Mouse (Mus musculus): Measurements from ENCODE around the gene Ankdd1b. TPM values are rescaled to one million over a fixed set of nuclear protein-coding genes. Genes with fewer than 3 reads are reported as not detected.

The Ankdd1b gene
- polyA plus RNA-seq, 1 experiment from 2014 or later: not detected

DNA sequence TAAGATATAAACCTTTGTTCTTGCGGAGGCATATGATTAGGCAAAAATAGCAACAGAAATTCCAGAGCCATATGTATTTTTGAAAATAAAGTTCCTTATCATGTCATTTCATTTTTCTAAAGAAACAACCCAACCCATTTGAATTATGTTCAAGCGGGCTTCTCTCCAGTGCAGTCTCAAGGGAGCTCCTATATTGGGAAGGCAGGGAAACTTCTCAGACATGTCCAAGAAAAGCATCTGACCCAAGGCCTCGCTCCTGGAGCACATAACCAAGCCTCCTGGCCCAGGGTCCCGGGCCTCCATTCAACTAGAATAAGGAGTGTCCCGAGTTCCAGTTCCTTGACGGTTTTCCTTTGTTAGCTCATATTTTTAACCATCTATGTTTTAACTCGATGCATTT, 20.1 kb downstream of the Ankdd1b start:
- no peak overlapping the region for H3K4me3 ChIP-seq (replicated peaks; ENCODE audit: low read depth, low read length)
- no peaks in the 10 kb centered on the region for H3K4me1 ChIP-seq (ENCODE audit: control insufficient read depth, insufficient read depth, low read length)
- no peaks in the 10 kb centered on the region for H3K36me3 ChIP-seq (ENCODE audit: control insufficient read depth, insufficient read depth, low read length)
- 92% methylated on average over 7 of the region's 7 CpGs for WGBS
- H3K27ac ChIP-seq (replicated peaks; ENCODE audit: low read depth, low read length): no peak overlapping the region
- no peak overlapping the region for H3K9ac ChIP-seq (replicated peaks; ENCODE audit: low read length)
- no peak for ATAC-seq (ENCODE audit: low FRiP score, low TSS enrichment)
- H3K27me3 ChIP-seq (ENCODE audit: control insufficient read depth, insufficient read depth, low read length): no peaks in the 10 kb centered on the region
- H3K4me2 ChIP-seq (ENCODE audit: low read length): no peak overlapping the region
- H3K9me3 ChIP-seq (ENCODE audit: control insufficient read depth, low read length): no peaks in the 10 kb centered on the region
- no peak for DNase-seq

DNA sequence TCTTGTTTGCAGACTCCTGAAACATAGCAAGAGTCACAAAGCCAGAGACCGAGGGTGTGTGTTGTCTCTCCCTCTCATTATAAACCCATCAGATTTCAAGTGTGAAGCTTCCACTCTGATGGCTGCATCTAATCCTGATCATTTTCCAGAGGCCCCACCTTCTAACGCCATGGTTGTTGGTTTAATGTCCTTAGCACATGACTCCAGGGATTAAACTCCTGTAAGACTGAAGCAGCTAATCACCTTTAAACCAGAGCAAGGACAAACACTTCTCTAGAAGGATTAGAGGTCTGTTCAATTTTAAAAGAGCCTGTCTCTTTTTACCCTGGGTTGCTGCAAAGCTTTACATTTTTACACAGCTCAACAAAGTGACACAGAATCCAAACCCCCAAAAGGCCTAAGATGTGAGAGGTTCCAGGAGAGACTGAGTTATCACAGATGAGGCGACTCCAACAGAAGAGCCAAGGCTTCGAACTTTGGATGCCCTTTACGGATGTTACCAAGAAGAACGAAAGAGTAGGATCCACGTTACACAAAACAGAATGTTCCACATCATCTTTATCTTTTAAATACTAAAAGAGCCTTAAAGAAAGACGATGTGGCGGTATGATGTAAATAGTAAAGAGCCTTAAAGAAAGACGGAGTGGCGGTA, 20.7 kb downstream of the Ankdd1b start:
- H3K4me1 ChIP-seq (ENCODE audit: control insufficient read depth, insufficient read depth, low read length): no peaks in the 10 kb centered on the region
- DNase-seq: no peak
- H3K9me3 ChIP-seq (ENCODE audit: control insufficient read depth, low read length): no peaks in the 10 kb centered on the region
- H3K27ac ChIP-seq (replicated peaks; ENCODE audit: low read depth, low read length): no peak overlapping the region
- no peak overlapping the region for H3K9ac ChIP-seq (replicated peaks; ENCODE audit: low read length)
- WGBS: 78% methylated on average over 11 of the region's 11 CpGs
- no peak overlapping the region for H3K4me3 ChIP-seq (replicated peaks; ENCODE audit: low read depth, low read length)
- no peak overlapping the region for H3K4me2 ChIP-seq (ENCODE audit: low read length)
- no peaks in the 10 kb centered on the region for H3K36me3 ChIP-seq (ENCODE audit: control insufficient read depth, insufficient read depth, low read length)
- H3K27me3 ChIP-seq (ENCODE audit: control insufficient read depth, insufficient read depth, low read length): no peaks in the 10 kb centered on the region
- ATAC-seq (ENCODE audit: low FRiP score, low TSS enrichment): no peak

- Histone ChIP-seq H3K4me3 (replicated peaks; ENCODE audit: low read depth, low read length) (no peak overlapping the region), H3K36me3 (ENCODE audit: control insufficient read depth, insufficient read depth, low read length) (no peaks in the 10 kb centered on the region), H3K27ac (replicated peaks; ENCODE audit: low read depth, low read length) (no peak overlapping the region), H3K4me2 (ENCODE audit: low read length) (no peak overlapping the region), H3K4me1 (ENCODE audit: control insufficient read depth, insufficient read depth, low read length) (no peaks in the 10 kb centered on the region), H3K27me3 (ENCODE audit: control insufficient read depth, insufficient read depth, low read length) (no peaks in the 10 kb centered on the region), H3K9me3 (ENCODE audit: control insufficient read depth, low read length) (no peaks in the 10 kb centered on the region), H3K9ac (replicated peaks; ENCODE audit: low read length) (no peak overlapping the region)
- DNase-seq: no peak
- ATAC-seq (ENCODE audit: low FRiP score, low TSS enrichment): no peak
- 92% methylated on average over 4 of the region's 4 CpGs for WGBS
Measured at GRCm38 (mm10) chr13:96440436-96440835, 30.6 kb downstream of the Ankdd1b start.

GRCm38 (mm10) chr13:96436921-96437320, 34.1 kb downstream of the Ankdd1b start:
- DNase-seq (no peak), ATAC-seq (ENCODE audit: low FRiP score, low TSS enrichment) (no peak)
- H3K4me2 ChIP-seq (ENCODE audit: low read length): no peak overlapping the region
- no peak overlapping the region for H3K4me3 ChIP-seq (replicated peaks; ENCODE audit: low read depth, low read length)
- no peaks in the 10 kb centered on the region for H3K4me1 ChIP-seq (ENCODE audit: control insufficient read depth, insufficient read depth, low read length)
- H3K36me3 ChIP-seq (ENCODE audit: control insufficient read depth, insufficient read depth, low read length): no peaks in the 10 kb centered on the region
- H3K27ac ChIP-seq (replicated peaks; ENCODE audit: low read depth, low read length): no peak overlapping the region
- H3K9ac ChIP-seq (replicated peaks; ENCODE audit: low read length): no peak overlapping the region
- 100% methylated on average over 1 of the region's 1 CpGs for WGBS
- no peaks in the 10 kb centered on the region for H3K9me3 ChIP-seq (ENCODE audit: control insufficient read depth, low read length)
- H3K27me3 ChIP-seq (ENCODE audit: control insufficient read depth, insufficient read depth, low read length): no peaks in the 10 kb centered on the region

GRCm38 (mm10) chr13:96435793-96436192, 35.2 kb downstream of the Ankdd1b start:
- 38% methylated on average over 13 of the region's 13 CpGs for WGBS
- no peak overlapping the region for H3K4me3 ChIP-seq (replicated peaks; ENCODE audit: low read depth, low read length)
- H3K4me2 ChIP-seq (ENCODE audit: low read length): peak overlapping the region; percentile 23; the same call in 1 of the 2 replicates
- H3K9ac ChIP-seq (replicated peaks; ENCODE audit: low read length): no peak overlapping the region
- ATAC-seq (ENCODE audit: low FRiP score, low TSS enrichment): no peak
- DNase-seq: peak; percentile 46
- no peaks in the 10 kb centered on the region for H3K4me1 ChIP-seq (ENCODE audit: control insufficient read depth, insufficient read depth, low read length)
- no peaks in the 10 kb centered on the region for H3K36me3 ChIP-seq (ENCODE audit: control insufficient read depth, insufficient read depth, low read length)
- no peaks in the 10 kb centered on the region for H3K9me3 ChIP-seq (ENCODE audit: control insufficient read depth, low read length)
- H3K27me3 ChIP-seq (ENCODE audit: control insufficient read depth, insufficient read depth, low read length): no peaks in the 10 kb centered on the region
- H3K27ac ChIP-seq (replicated peaks; ENCODE audit: low read depth, low read length): no peak overlapping the region

- Histone ChIP-seq H3K27ac (replicated peaks; ENCODE audit: low read depth, low read length) (no peak overlapping the region), H3K36me3 (ENCODE audit: control insufficient read depth, insufficient read depth, low read length) (no peaks in the 10 kb centered on the region)
- no peak for ATAC-seq (ENCODE audit: low FRiP score, low TSS enrichment)
Measured at GRCm38 (mm10) chr13:96434899-96435331, 36.1 kb downstream of the Ankdd1b start.

DNA sequence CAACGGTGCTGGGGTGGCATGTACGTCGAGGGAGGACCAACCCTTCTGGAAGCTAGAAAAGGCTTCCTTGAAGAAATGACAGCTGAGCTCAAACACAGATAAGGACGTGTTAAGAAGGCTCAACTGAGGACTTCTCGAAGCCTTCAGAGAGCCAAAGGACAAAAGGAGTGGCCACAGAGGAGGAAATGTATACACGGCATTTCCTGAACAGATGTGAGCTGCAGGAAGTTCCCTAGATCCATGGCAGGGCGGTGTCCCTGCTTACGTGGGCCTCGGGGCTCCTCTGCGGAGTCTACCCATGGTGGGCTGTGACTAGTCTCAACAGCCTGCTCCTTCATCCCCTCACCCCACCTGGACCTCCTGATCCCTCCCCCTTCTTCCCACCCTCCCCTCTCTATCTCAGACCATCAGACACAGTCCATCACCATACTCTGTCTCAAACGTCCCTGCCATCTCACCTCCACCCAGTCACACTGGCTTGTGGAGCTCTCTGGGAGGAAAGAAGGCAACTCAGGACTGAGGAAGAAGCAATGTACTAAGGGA, 37.3 kb downstream of the Ankdd1b start:
- 78% methylated on average over 11 of the region's 11 CpGs for WGBS
- H3K9ac ChIP-seq (replicated peaks; ENCODE audit: low read length): no peak overlapping the region
- no peaks in the 10 kb centered on the region for H3K27me3 ChIP-seq (ENCODE audit: control insufficient read depth, insufficient read depth, low read length)
- no peak overlapping the region for H3K27ac ChIP-seq (replicated peaks; ENCODE audit: low read depth, low read length)
- no peak for ATAC-seq (ENCODE audit: low FRiP score, low TSS enrichment)
- H3K9me3 ChIP-seq (ENCODE audit: control insufficient read depth, low read length): no peaks in the 10 kb centered on the region
- no peak overlapping the region for H3K4me2 ChIP-seq (ENCODE audit: low read length)
- no peaks in the 10 kb centered on the region for H3K36me3 ChIP-seq (ENCODE audit: control insufficient read depth, insufficient read depth, low read length)
- no peak for DNase-seq
- H3K4me3 ChIP-seq (replicated peaks; ENCODE audit: low read depth, low read length): no peak overlapping the region
- no peaks in the 10 kb centered on the region for H3K4me1 ChIP-seq (ENCODE audit: control insufficient read depth, insufficient read depth, low read length)

More at GRCm38 (mm10) chr13:96434899-96435331, 36.1 kb downstream of the Ankdd1b start:
- WGBS: 66% methylated on average over 5 of the region's 5 CpGs
- no peak overlapping the region for H3K4me3 ChIP-seq (replicated peaks; ENCODE audit: low read depth, low read length)
- peak; percentile 31 for DNase-seq
- H3K4me2 ChIP-seq (ENCODE audit: low read length): no peak overlapping the region
- H3K9ac ChIP-seq (replicated peaks; ENCODE audit: low read length): no peak overlapping the region
- no peaks in the 10 kb centered on the region for H3K4me1 ChIP-seq (ENCODE audit: control insufficient read depth, insufficient read depth, low read length)
- H3K9me3 ChIP-seq (ENCODE audit: control insufficient read depth, low read length): no peaks in the 10 kb centered on the region
- H3K27me3 ChIP-seq (ENCODE audit: control insufficient read depth, insufficient read depth, low read length): no peaks in the 10 kb centered on the region

DNA sequence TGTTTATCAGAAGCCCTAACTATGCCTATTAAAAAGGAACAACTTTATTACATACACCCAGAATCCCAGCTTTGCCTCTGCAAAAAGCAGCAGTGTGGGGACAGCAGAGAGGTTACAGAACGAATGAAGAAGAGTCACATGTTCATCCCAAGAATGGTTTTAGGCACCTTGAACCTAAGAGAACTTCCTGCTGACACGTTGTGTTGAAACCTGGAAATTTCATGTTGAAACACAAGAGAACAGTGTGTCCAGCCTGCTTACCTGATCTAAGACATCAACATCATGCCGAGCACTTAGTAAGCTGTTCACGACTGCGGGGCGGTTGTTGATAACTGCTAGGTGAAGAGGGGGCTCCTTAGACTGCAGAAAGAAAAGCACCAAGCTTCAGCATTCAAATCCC, 38.0 kb downstream of the Ankdd1b start:
- H3K9ac ChIP-seq (replicated peaks; ENCODE audit: low read length): no peak overlapping the region
- ATAC-seq (ENCODE audit: low FRiP score, low TSS enrichment) (no peak), DNase-seq (no peak)
- H3K27ac ChIP-seq (replicated peaks; ENCODE audit: low read depth, low read length): no peak overlapping the region
- WGBS: 88% methylated on average over 6 of the region's 6 CpGs
- no peaks in the 10 kb centered on the region for H3K4me1 ChIP-seq (ENCODE audit: control insufficient read depth, insufficient read depth, low read length)
- H3K4me3 ChIP-seq (replicated peaks; ENCODE audit: low read depth, low read length): no peak overlapping the region
- H3K36me3 ChIP-seq (ENCODE audit: control insufficient read depth, insufficient read depth, low read length): no peaks in the 10 kb centered on the region
- H3K27me3 ChIP-seq (ENCODE audit: control insufficient read depth, insufficient read depth, low read length): no peaks in the 10 kb centered on the region
- H3K4me2 ChIP-seq (ENCODE audit: low read length): no peak overlapping the region
- H3K9me3 ChIP-seq (ENCODE audit: control insufficient read depth, low read length): no peaks in the 10 kb centered on the region

GRCm38 (mm10) chr13:96432376-96432811, 38.6 kb downstream of the Ankdd1b start:
- ATAC-seq (ENCODE audit: low FRiP score, low TSS enrichment) (no peak), DNase-seq (no peak)
- Histone ChIP-seq H3K4me2 (ENCODE audit: low read length) (no peak overlapping the region), H3K27ac (replicated peaks; ENCODE audit: low read depth, low read length) (no peak overlapping the region), H3K9ac (replicated peaks; ENCODE audit: low read length) (no peak overlapping the region), H3K9me3 (ENCODE audit: control insufficient read depth, low read length) (no peaks in the 10 kb centered on the region), H3K36me3 (ENCODE audit: control insufficient read depth, insufficient read depth, low read length) (no peaks in the 10 kb centered on the region), H3K27me3 (ENCODE audit: control insufficient read depth, insufficient read depth, low read length) (no peaks in the 10 kb centered on the region), H3K4me3 (replicated peaks; ENCODE audit: low read depth, low read length) (no peak overlapping the region), H3K4me1 (ENCODE audit: control insufficient read depth, insufficient read depth, low read length) (no peaks in the 10 kb centered on the region)
- 61% methylated on average over 3 of the region's 3 CpGs for WGBS

All from midbrain, embryonic 14.5 days (tissue).